Mouse (Mus musculus) MEL (cell line): ENCODE results near the gene Myrfl. TPM values are rescaled to one million over a fixed set of nuclear protein-coding genes. Genes with fewer than 3 reads are reported as not detected.

ENCODE experiments used
- DNase-seq: peaks from one replicate; pipeline ENCODE4 v3.0.0; 2011; ENCODE audit warnings: low read depth, low spot score
- H3K27ac ChIP-seq: 2 replicates; pipeline ENCODE4 v1.5.1; 2012; ENCODE audit warnings: low read depth, mild to moderate bottlenecking, control low read depth, low read length, moderate library complexity; ENCODE audit not compliant: control insufficient read depth
- H3K27me3 ChIP-seq, 2 experiments: fragments of 150-350 bp in 1 of 2; sonication (generic) in 1 of 2; 2 replicates each; pipeline ENCODE4 v1.6.1; 2012; ENCODE audit warnings: low read length in 2 of 2, mild to moderate bottlenecking in 2 of 2, improper control_type of control experiment in 1 of 2, moderate library complexity in 1 of 2; ENCODE audit not compliant: insufficient read depth in 2 of 2, control insufficient read depth in 1 of 2
- H3K36me3 ChIP-seq, 2 experiments: 2 replicates each; pipeline ENCODE4 v1.6.1; 2012 to 2014; ENCODE audit warnings: low read length in 2 of 2, improper control_type of control experiment in 1 of 2, inconsistent platforms in 1 of 2, mild to moderate bottlenecking in 1 of 2; ENCODE audit not compliant: insufficient read depth in 2 of 2, control insufficient read depth in 1 of 2
- H3K4me1 ChIP-seq, 2 experiments: fragments of 150-350 bp in 1 of 2; sonication (generic) in 1 of 2; 2 replicates each; pipeline ENCODE4 v1.6.1; 2012; ENCODE audit warnings: low read length in 2 of 2, improper control_type of control experiment in 1 of 2, mild to moderate bottlenecking in 1 of 2; ENCODE audit not compliant: insufficient read depth in 2 of 2, control insufficient read depth in 1 of 2
- H3K4me3 ChIP-seq, 2 experiments: fragments of 150-350 bp in 1 of 2; sonication (generic) in 1 of 2; 2 replicates each; pipeline ENCODE4 v1.5.1; 2012; ENCODE audit warnings: low read depth in 2 of 2, low read length in 2 of 2, mild to moderate bottlenecking in 2 of 2, moderate library complexity in 2 of 2, control low read depth in 1 of 2, improper control_type of control experiment in 1 of 2; ENCODE audit not compliant: control insufficient read depth in 1 of 2, insufficient read depth in 1 of 2
- H3K79me2 ChIP-seq: 2 replicates; pipeline ENCODE4 v1.6.1; 2012; ENCODE audit warnings: mild to moderate bottlenecking, low read length, moderate library complexity; ENCODE audit not compliant: control insufficient read depth, poor library complexity, insufficient read depth
- H3K9ac ChIP-seq: 2 replicates; pipeline ENCODE4 v1.6.1; 2012; ENCODE audit warnings: low read depth, mild to moderate bottlenecking, control low read depth, low read length, moderate library complexity; ENCODE audit not compliant: control insufficient read depth, poor library complexity, severe bottlenecking
- H3K9me3 ChIP-seq: fragments of 150-350 bp; sonication (generic); replicated peaks from 2 replicates; pipeline ENCODE4 v1.6.1; 2012; ENCODE audit warnings: mild to moderate bottlenecking, low read length, improper control_type of control experiment, moderate library complexity; ENCODE audit not compliant: insufficient read depth
- CHD1 ChIP-seq: IDR thresholded peaks from 2 replicates; pipeline ENCODE4 v1.6.1; 2012; ENCODE audit warnings: low read depth, mild to moderate bottlenecking, inconsistent platforms, low read length, improper control_type of control experiment
- CHD2 ChIP-seq: IDR thresholded peaks from 2 replicates; pipeline ENCODE4 v1.6.1; 2011; ENCODE audit warnings: low read length, improper control_type of control experiment
- CTCF ChIP-seq, 3 experiments: IDR thresholded peaks in 2 of 3; conservative IDR thresholded peaks in 1 of 3; 2 replicates each; pipeline ENCODE4 v1.5.1; 2011 to 2012; ENCODE audit warnings: low read length in 3 of 3, low read depth in 2 of 3, mild to moderate bottlenecking in 2 of 3, improper control_type of control experiment in 1 of 3, inconsistent platforms in 1 of 3, mixed read lengths in 1 of 3, moderate library complexity in 1 of 3; ENCODE audit not compliant: control insufficient read depth in 1 of 3, insufficient read depth in 1 of 3, poor library complexity in 1 of 3, severe bottlenecking in 1 of 3
- E2F4 ChIP-seq: IDR thresholded peaks from 2 replicates; pipeline ENCODE4 v1.6.1; 2011; ENCODE audit warnings: low read depth, low read length, improper control_type of control experiment, borderline replicate concordance
- ELF1 ChIP-seq: IDR thresholded peaks from 2 replicates; pipeline ENCODE4 v1.6.1; 2014; ENCODE audit warnings: low read depth, mild to moderate bottlenecking, inconsistent platforms, low read length, improper control_type of control experiment, moderate library complexity
- EP300 ChIP-seq, 2 experiments: IDR thresholded peaks; 2 replicates each; pipeline ENCODE4 v1.6.1; 2011; ENCODE audit warnings: improper control_type of control experiment in 2 of 2, low read length in 2 of 2, low read depth in 1 of 2, mild to moderate bottlenecking in 1 of 2
- ETS1 ChIP-seq: IDR thresholded peaks from 2 replicates; pipeline ENCODE4 v1.6.1; 2012; ENCODE audit warnings: low read depth, mild to moderate bottlenecking, inconsistent platforms, low read length, improper control_type of control experiment, moderate library complexity
- GABPA ChIP-seq: IDR thresholded peaks from 2 replicates; pipeline ENCODE4 v1.6.1; 2012; ENCODE audit warnings: low read depth, mild to moderate bottlenecking, inconsistent platforms, low read length, improper control_type of control experiment, moderate library complexity
- HCFC1 ChIP-seq: IDR thresholded peaks from 2 replicates; pipeline ENCODE4 v1.6.1; 2012; ENCODE audit warnings: low read depth, mild to moderate bottlenecking, inconsistent platforms, low read length, improper control_type of control experiment, moderate library complexity
- JUND ChIP-seq: IDR thresholded peaks from 2 replicates; pipeline ENCODE4 v1.6.1; 2011; ENCODE audit warnings: low read depth, mild to moderate bottlenecking, improper control_type of control experiment, low read length
- MAFK ChIP-seq: IDR thresholded peaks from 2 replicates; pipeline ENCODE4 v1.6.1; 2011; ENCODE audit warnings: low read depth, mild to moderate bottlenecking, low read length, improper control_type of control experiment, borderline replicate concordance
- MXI1 ChIP-seq: IDR thresholded peaks from 2 replicates; pipeline ENCODE4 v1.6.1; 2011; ENCODE audit warnings: mild to moderate bottlenecking, low read depth, low read length, improper control_type of control experiment
- NELFE ChIP-seq: IDR thresholded peaks from 2 replicates; pipeline ENCODE4 v1.6.1; 2011; ENCODE audit warnings: low read depth, low read length, improper control_type of control experiment
- POLR2A ChIP-seq, 2 experiments: IDR thresholded peaks; 2 replicates each; pipeline ENCODE4 v1.6.1; 2011 to 2012; ENCODE audit warnings: low read length in 2 of 2, mild to moderate bottlenecking in 2 of 2, control low read depth in 1 of 2, improper control_type of control experiment in 1 of 2, low read depth in 1 of 2, moderate library complexity in 1 of 2; ENCODE audit not compliant: control insufficient read depth in 1 of 2, insufficient read depth in 1 of 2, poor library complexity in 1 of 2
- POLR2AphosphoS2 ChIP-seq: IDR thresholded peaks from 2 replicates; pipeline ENCODE4 v1.6.1; 2011; ENCODE audit warnings: low read length, improper control_type of control experiment
- RAD21 ChIP-seq: IDR thresholded peaks from 2 replicates; pipeline ENCODE4 v1.6.1; 2011; ENCODE audit warnings: mild to moderate bottlenecking, low read depth, low read length, improper control_type of control experiment
- SMC3 ChIP-seq: IDR thresholded peaks from 2 replicates; pipeline ENCODE4 v1.6.1; 2011; ENCODE audit warnings: low read depth, low read length, improper control_type of control experiment
- TAL1 ChIP-seq: IDR thresholded peaks from 2 replicates; pipeline ENCODE4 v1.6.1; 2012; ENCODE audit warnings: mild to moderate bottlenecking, inconsistent platforms, low read length, moderate library complexity, mixed read lengths
- TBP ChIP-seq: IDR thresholded peaks from 2 replicates; pipeline ENCODE4 v1.8.0; 2011; ENCODE audit warnings: low read depth, low read length, improper control_type of control experiment
- TCF12 ChIP-seq: IDR thresholded peaks from 2 replicates; pipeline ENCODE4 v1.6.1; 2014; ENCODE audit warnings: low read depth, mild to moderate bottlenecking, inconsistent platforms, low read length, improper control_type of control experiment, moderate library complexity
- UBTF ChIP-seq: IDR thresholded peaks from 2 replicates; pipeline ENCODE4 v1.6.1; 2012; ENCODE audit warnings: low read depth, mild to moderate bottlenecking, inconsistent platforms, low read length, improper control_type of control experiment, moderate library complexity, borderline replicate concordance; ENCODE audit not compliant: insufficient read depth
- USF1 ChIP-seq: IDR thresholded peaks from 2 replicates; pipeline ENCODE4 v1.6.1; 2014; ENCODE audit warnings: low read depth, mild to moderate bottlenecking, inconsistent platforms, low read length, improper control_type of control experiment, moderate library complexity
- ZMIZ1 ChIP-seq: IDR thresholded peaks from 2 replicates; pipeline ENCODE4 v1.6.1; 2012; ENCODE audit warnings: low read depth, mild to moderate bottlenecking, inconsistent platforms, low read length, improper control_type of control experiment, moderate library complexity
- polyA plus RNA-seq, 2 experiments: library from polyadenylated mRNA; stranded (reverse) in 1 of 2; unstranded in 1 of 2; fragments of >175 nt in 1 of 2; fragments of >200 nt in 1 of 2; gene quantifications; 2 replicates each; pipeline versions ENCODE4 v1.2.1 to v1.2.4; 2012; ENCODE audit warnings: low replicate concordance in 2 of 2, low read depth in 1 of 2; ENCODE audit not compliant: insufficient read length in 2 of 2, insufficient read depth in 1 of 2, missing spikeins in 1 of 2
- total RNA-seq: library from RNA; depleted of rRNA; stranded (reverse); fragments of 300-350 nt; gene quantifications from 2 replicates; pipeline ENCODE4 v1.2.3, GENCODE M21; 2012

Myrfl gene
- total and polyA plus RNA-seq, 3 experiments = 0.03 TPM; not detected in 2

DNA sequence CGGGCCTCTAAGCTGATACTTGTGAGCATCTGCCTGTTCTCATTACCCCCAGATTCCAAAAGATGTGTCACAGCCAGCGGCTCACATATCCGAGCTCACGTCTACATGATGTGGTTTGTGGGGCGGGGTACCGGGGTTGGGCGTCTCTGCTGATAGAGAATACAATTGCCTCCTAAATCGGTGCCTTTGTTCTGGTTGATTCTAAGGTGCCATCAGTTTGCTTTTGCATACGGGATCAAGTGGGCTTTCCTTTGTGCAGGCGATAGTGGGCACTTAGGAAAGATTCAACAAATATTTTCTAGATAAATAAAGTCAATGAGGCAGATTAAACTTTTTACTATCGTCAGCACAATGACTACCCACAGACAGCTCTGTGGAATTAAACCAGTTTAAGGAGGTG is 141.8 kb downstream of the Myrfl start:
- no peak for DNase-seq
- Histone ChIP-seq H3K27ac (no peak overlapping the region), H3K4me1 (no peaks in the 10 kb centered on the region), H3K36me3 (no peaks in the 10 kb centered on the region)
- no peak for TF ChIP-seq TAL1
- TF ChIP-seq JUND = no peak
- TF ChIP-seq CHD2 = no peak
- TF ChIP-seq SMC3 = no peak
- no peak for TF ChIP-seq CHD1
- TF ChIP-seq, all 39 proteins: peak for 0
- Histone ChIP-seq H3K9ac (no peak overlapping the region), H3K27me3 (no peaks in the 10 kb centered on the region), H3K79me2 (no peaks in the 10 kb centered on the region), H3K4me3 (no peak overlapping the region), H3K9me3 (no peaks in the 10 kb centered on the region)

DNA sequence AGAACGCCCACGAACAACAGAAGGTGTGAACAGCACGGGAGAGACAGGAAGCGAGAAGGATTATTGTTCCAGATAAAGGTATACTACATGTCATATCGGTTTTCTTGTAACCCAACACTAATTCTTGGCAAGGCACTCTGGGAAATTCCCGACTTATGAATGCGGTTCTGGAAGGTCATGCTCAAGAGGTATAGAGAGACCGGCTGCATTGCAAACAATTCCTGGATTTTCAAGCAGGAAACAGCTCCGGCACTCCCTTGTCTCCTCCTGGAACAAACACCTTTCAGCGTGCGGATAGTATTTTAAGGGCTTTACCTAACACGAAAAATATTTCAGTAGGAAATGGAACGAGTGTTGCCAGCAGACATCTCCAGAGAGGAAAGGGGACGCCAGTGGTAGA is 145.8 kb downstream of the Myrfl start:
- Histone ChIP-seq H3K27ac (no peak overlapping the region), H3K36me3 (no peaks in the 10 kb centered on the region), H3K9me3 (no peaks in the 10 kb centered on the region), H3K4me1 (no peaks in the 10 kb centered on the region), H3K79me2 (no peaks in the 10 kb centered on the region), H3K4me3 (no peak overlapping the region), H3K27me3 (no peaks in the 10 kb centered on the region), H3K9ac (no peak overlapping the region)
- no peak for DNase-seq
- TF ChIP-seq MXI1 (no peak), UBTF (no peak), NELFE (no peak), POLR2AphosphoS2 (no peak), ETS1 (no peak), POLR2A (IDR thresholded peaks at IDR 0.05; ENCODE audit: control insufficient read depth in 1 of 2, insufficient read depth in 1 of 2, low read depth in 1 of 2, low read length in 2 of 2, poor library complexity in 1 of 2) (no peak), JUND (no peak), TCF12 (no peak), HCFC1 (no peak), CTCF (IDR thresholded peaks at IDR 0.05 in 2 of 3, conservative IDR thresholded peaks at IDR 0.05 in 1 of 3; ENCODE audit: control insufficient read depth in 1 of 3, insufficient read depth in 1 of 3, low read depth in 2 of 3, low read length in 3 of 3, poor library complexity in 1 of 3, severe bottlenecking in 1 of 3) (no peak), MAFK (no peak)

DNA sequence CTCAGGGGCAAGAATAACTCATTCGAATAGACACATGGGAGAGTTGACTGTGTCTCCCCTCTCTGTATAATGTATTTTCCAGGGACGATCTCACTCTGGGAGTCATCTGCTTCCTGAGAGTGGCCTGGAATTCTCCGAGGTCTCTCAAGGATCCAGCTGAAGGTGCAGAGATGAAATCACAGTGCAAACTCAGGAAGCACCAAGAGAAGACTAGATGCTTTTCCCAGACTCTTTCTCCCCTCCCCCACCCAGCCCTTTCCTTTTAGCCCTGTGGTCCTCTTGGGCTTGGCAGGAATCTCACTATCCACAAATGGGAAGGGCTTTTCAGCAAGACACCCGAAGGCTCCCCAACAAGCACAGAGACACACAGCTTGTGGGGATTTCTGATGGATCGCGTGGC is 146.7 kb downstream of the Myrfl start:
- H3K4me1 ChIP-seq = no peaks in the 10 kb centered on the region
- TF ChIP-seq ELF1 (no peak), USF1 (no peak), ZMIZ1 (no peak), JUND (no peak), CHD1 (no peak), E2F4 (no peak), ETS1 (no peak), CTCF (IDR thresholded peaks at IDR 0.05 in 2 of 3, conservative IDR thresholded peaks at IDR 0.05 in 1 of 3; ENCODE audit: control insufficient read depth in 1 of 3, insufficient read depth in 1 of 3, low read depth in 2 of 3, low read length in 3 of 3, poor library complexity in 1 of 3, severe bottlenecking in 1 of 3) (no peak), RAD21 (no peak), GABPA (no peak), TBP (no peak), EP300 (IDR thresholded peaks at IDR 0.05; ENCODE audit: low read depth in 1 of 2, low read length in 2 of 2) (no peak)
- no peaks in the 10 kb centered on the region for H3K79me2 ChIP-seq
- H3K9me3 ChIP-seq = no peaks in the 10 kb centered on the region
- no peak overlapping the region for H3K27ac ChIP-seq
- no peak for DNase-seq
- H3K4me3 ChIP-seq = no peak overlapping the region
- no peaks in the 10 kb centered on the region for H3K36me3 ChIP-seq
- no peak overlapping the region for H3K9ac ChIP-seq
- no peaks in the 10 kb centered on the region for H3K27me3 ChIP-seq
